Mouse (Mus musculus): ENCODE measurements around the gene Cyb561a3. TPM values are rescaled to one million over a fixed set of nuclear protein-coding genes. Genes with fewer than 3 reads are reported as not detected.
"Not testable (repeated sequence)": the region's sequence is repeated elsewhere in the genome, so short reads cannot be mapped to it uniquely, and the experiment has no call there.

Cyb561a3 gene
- 13.9 and 14.1 TPM in 2 replicates for polyA plus RNA-seq (2012; rRNA removed)

GRCm38 (mm10) chr19:10576690-10577561, at the start of gene Cyb561a3, which contains the start of gene Tmem138:
Cyb561a3 (plus strand) TSS chr19:10577172.
Tmem138 (minus strand) TSS chr19:10577362.
- peak; percentile 90 to 95 for DNase-seq (ENCODE audit: extremely low spot score in 1 of 2, low spot score in 1 of 2)

DNA sequence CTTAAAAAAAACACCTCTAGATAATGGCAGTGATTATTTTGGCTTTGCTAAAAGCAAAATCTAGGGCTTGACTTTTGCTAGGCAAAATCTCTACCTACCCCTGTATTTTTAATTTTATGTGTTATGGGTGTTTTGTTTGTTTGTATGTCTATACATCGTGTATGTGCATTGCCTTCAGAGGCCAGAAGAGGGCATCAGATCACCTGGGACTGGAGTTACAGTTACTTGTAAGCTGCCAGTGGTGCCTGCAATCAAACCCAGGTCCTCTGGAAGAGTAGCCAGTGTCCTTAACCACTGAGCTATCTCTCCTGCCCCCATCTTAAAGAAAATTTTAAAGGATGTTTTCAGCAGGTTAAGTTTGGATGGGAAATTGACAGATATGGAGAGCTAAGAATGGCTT, 46.9 kb upstream of the Cyb561a3 start:
- DNase-seq (ENCODE audit: extremely low spot score in 1 of 2, low spot score in 1 of 2): no peak

DNA sequence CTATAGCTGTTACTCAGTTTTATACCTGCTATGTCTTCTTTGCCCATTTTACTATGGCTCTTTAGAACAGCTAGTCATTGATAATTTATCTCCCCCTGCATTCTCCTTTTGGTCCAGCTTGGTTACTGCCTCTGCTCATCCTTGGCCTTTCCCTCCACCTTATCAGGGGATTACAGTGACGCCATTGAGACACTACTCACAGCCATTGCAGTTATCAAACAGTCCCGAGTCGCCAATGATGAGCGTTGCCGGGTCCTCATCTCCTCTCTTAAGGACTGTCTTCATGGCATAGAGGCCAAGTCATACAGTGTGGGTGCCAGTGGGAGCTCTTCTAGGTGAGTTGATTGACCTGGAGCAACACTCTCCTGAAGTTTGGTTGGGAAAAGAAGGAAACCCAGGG, 37.5 kb upstream of the Cyb561a3 start:
- DNase-seq (ENCODE audit: extremely low spot score in 1 of 2, low spot score in 1 of 2): no peak

GRCm38 (mm10) chr19:10555624-10556510, 21.1 kb upstream of the Cyb561a3 start, which contains the start of gene Tmem216:
Tmem216 (minus strand) TSS chr19:10556238.
- DNase-seq (ENCODE audit: extremely low spot score in 1 of 2, low spot score in 1 of 2): peak; percentile 63 to 87

- no peak for DNase-seq (ENCODE audit: extremely low spot score in 1 of 2, low spot score in 1 of 2)
Measured at GRCm38 (mm10) chr19:10557001-10557400, 20.0 kb upstream of the Cyb561a3 start.

GRCm38 (mm10) chr19:10557430-10557829, 19.5 kb upstream of the Cyb561a3 start:
- DNase-seq (ENCODE audit: extremely low spot score in 1 of 2, low spot score in 1 of 2): no peak

- not testable (repeated sequence) for DNase-seq (ENCODE audit: extremely low spot score in 1 of 2, low spot score in 1 of 2)
Measured at GRCm38 (mm10) chr19:10557837-10558375, 19.1 kb upstream of the Cyb561a3 start.

DNA sequence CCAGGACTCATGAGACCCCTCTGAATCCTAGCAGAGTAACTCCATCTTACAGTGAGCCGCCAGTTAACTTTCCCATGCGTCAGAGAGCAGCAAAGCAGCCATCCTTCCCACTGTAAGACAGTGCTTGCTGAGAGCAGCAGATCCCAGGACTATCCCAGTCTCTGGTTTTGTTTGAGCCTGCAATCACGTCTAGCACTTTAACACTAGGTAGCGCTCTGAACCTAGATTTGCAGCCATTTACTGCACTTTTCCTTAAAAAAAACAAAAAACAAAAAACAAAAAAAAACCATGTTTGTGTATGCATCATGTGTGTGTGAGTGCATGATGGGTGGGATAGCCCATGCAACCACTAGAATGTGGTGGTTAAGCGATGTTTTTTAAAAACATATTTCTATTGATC, 16.9 kb upstream of the Cyb561a3 start:
- no peak for DNase-seq (ENCODE audit: extremely low spot score in 1 of 2, low spot score in 1 of 2)

GRCm38 (mm10) chr19:10561558-10562314, 15.2 kb upstream of the Cyb561a3 start:
- DNase-seq (ENCODE audit: extremely low spot score in 1 of 2, low spot score in 1 of 2): no peak

GRCm38 (mm10) chr19:10562351-10562750, 14.6 kb upstream of the Cyb561a3 start:
- DNase-seq (ENCODE audit: extremely low spot score in 1 of 2, low spot score in 1 of 2): no peak

DNA sequence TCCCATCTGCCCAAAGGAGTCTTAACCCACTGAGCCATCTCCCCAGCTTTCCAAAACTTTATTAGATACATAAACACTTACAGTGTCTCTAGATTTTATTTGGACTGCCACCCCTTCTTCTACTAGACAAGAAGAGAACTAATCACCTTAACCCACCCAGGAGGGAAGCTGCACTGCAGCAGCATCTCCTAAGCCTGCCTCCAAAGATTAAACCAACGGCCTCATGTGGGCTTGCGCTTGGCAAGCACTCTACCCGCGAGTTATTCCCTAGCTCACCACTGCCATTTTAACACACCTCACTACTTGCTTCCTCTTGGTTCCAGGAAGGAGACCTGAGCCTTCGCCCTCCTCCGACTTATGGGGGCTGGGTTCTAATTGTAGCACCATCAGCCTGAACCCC, 12.7 kb upstream of the Cyb561a3 start:
- DNase-seq (ENCODE audit: extremely low spot score in 1 of 2, low spot score in 1 of 2): no peak

GRCm38 (mm10) chr19:10565217-10565616, 11.8 kb upstream of the Cyb561a3 start:
- no peak for DNase-seq (ENCODE audit: extremely low spot score in 1 of 2, low spot score in 1 of 2)

- no peak for DNase-seq (ENCODE audit: extremely low spot score in 1 of 2, low spot score in 1 of 2)
Measured at GRCm38 (mm10) chr19:10569627-10570026, 7.3 kb upstream of the Cyb561a3 start.

DNA sequence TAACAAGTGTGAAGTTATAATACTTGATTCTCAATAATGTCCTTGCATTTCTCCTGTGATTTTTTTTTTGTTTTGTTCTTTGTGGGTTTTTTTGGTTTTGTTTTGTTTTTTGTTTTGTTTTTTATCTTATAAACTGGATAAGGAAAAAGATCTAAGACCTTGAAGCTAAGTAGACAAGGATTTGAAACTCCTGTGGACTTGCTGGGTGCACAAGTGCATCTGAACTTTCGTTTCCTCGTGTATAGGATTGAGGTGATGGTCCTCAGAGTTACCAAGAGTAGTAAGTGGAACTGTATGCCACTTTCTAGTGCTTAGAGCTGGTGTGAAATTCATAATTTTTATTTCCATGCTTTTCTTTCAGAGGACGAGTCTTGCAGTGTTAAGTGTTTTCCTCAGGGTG, 3.1 kb downstream of the Cyb561a3 start:
- no peak for DNase-seq (ENCODE audit: extremely low spot score in 1 of 2, low spot score in 1 of 2)

- no peak for DNase-seq (ENCODE audit: extremely low spot score in 1 of 2, low spot score in 1 of 2)
Measured at GRCm38 (mm10) chr19:10580761-10581160, 3.8 kb downstream of the Cyb561a3 start.

- DNase-seq (ENCODE audit: extremely low spot score in 1 of 2, low spot score in 1 of 2): no peak
Measured at GRCm38 (mm10) chr19:10581984-10582383, 5.0 kb downstream of the Cyb561a3 start.

GRCm38 (mm10) chr19:10583550-10584146, 6.7 kb downstream of the Cyb561a3 start:
- DNase-seq (ENCODE audit: extremely low spot score in 1 of 2, low spot score in 1 of 2): peak in 1 of 2 experiments; percentile 10

DNA sequence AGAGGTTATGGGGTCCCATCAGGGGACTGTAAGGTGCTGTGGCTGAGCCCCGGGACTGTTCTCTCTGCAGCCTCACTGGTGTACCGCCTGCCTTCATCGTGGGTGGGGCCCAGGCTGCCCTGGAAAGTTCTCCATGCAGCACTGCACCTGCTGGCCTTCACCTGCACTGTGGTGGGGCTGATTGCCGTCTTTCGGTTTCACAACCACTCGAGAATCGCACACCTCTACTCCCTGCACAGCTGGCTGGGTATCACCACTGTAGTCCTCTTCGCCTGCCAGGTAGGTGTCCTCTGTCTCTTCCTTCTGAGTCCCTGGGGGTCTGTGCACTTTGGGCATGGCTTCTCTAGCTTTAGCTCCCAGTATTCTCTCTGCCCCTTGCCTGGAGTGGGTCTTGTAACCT, 8.1 kb downstream of the Cyb561a3 start:
- no peak for DNase-seq (ENCODE audit: extremely low spot score in 1 of 2, low spot score in 1 of 2)

GRCm38 (mm10) chr19:10587231-10587630, 10.3 kb downstream of the Cyb561a3 start:
- no peak for DNase-seq (ENCODE audit: extremely low spot score in 1 of 2, low spot score in 1 of 2)

Data from frontal cortex, adult 2 months (tissue).